Mouse (Mus musculus) midbrain, embryonic 14.5 days (tissue): ENCODE results near the gene Cd2ap. TPM values are rescaled to one million over a fixed set of nuclear protein-coding genes. Genes with fewer than 3 reads are reported as not detected.
"Not testable (repeated sequence)": the region's sequence is repeated elsewhere in the genome, so short reads cannot be mapped to it uniquely, and the experiment has no call there.

Source experiments
- ATAC-seq: fragments of 200-750 bp; cut with Nextera tagmentation; 2 replicates; pipeline ENCODE4 v1.8.0; 2017; ENCODE audit warnings: moderate number of reproducible peaks, moderate library complexity; ENCODE audit not compliant: low FRiP score, low TSS enrichment
- DNase-seq: peaks from one replicate; pipeline ENCODE4 v3.0.0-alpha.2; 2015
- H3K27ac ChIP-seq: fragments of 300-500 bp; sonication (generic); replicated peaks from 2 replicates; pipeline ENCODE4 v1.5.1; 2014; ENCODE audit warnings: mild to moderate bottlenecking, low read depth, low read length, moderate library complexity
- H3K27me3 ChIP-seq: fragments of 300-500 bp; sonication (generic); 2 replicates; pipeline ENCODE4 v1.6.1; 2014; ENCODE audit warnings: low read length, control low read depth, mixed read lengths; ENCODE audit not compliant: control insufficient read depth, insufficient read depth
- H3K36me3 ChIP-seq: fragments of 300-500 bp; sonication (generic); 2 replicates; pipeline ENCODE4 v1.6.1; 2014; ENCODE audit warnings: low read length, control low read depth; ENCODE audit not compliant: control insufficient read depth, insufficient read depth
- H3K4me1 ChIP-seq: fragments of 300-500 bp; sonication (generic); 2 replicates; pipeline ENCODE4 v1.6.1; 2014; ENCODE audit warnings: mild to moderate bottlenecking, antibody characterized with exemption, low read length, control low read depth; ENCODE audit not compliant: control insufficient read depth, insufficient read depth
- H3K4me2 ChIP-seq: fragments of 300-500 bp; sonication (generic); 2 replicates; pipeline ENCODE4 v1.6.1; 2014; ENCODE audit warnings: mild to moderate bottlenecking, low read length, moderate library complexity
- H3K4me3 ChIP-seq: fragments of 300-500 bp; sonication (generic); replicated peaks from 2 replicates; pipeline ENCODE4 v1.5.1; 2014; ENCODE audit warnings: low read depth, low read length
- H3K9ac ChIP-seq: fragments of 300-500 bp; sonication (generic); replicated peaks from 2 replicates; pipeline ENCODE4 v1.6.1; 2014; ENCODE audit warnings: mild to moderate bottlenecking, low read length, moderate library complexity
- H3K9me3 ChIP-seq: fragments of 300-500 bp; sonication (generic); 2 replicates; pipeline ENCODE4 v1.6.1; 2016; ENCODE audit warnings: low read length, control low read depth, mixed read lengths; ENCODE audit not compliant: control insufficient read depth
- WGBS: fragments of 180-500 bp; shearing (Covaris S2); extraction: QIAGEN DNeasy Blood & Tissue Kit; methylation state at CpG from one replicate; pipeline ENCODE4 v1.1.7; 2014; 5-methylcytosine and 5-hydroxymethylcytosine counted together
- polyA plus RNA-seq: library from polyadenylated mRNA; unstranded; fragments of >200 nt; fragmentation: Nextera tagmentation; extraction: Ambion mirVana; gene quantifications from 2 replicates; pipeline ENCODE4 v1.2.1, GENCODE M21; 2014

Cd2ap gene
- polyA plus RNA-seq, 1 experiment from 2014 or later: 11.3 TPM

- Histone ChIP-seq H3K36me3 (no peaks in the 10 kb centered on the region), H3K27me3 (no peaks in the 10 kb centered on the region), H3K4me1 (no peaks in the 10 kb centered on the region), H3K9me3 (no peaks in the 10 kb centered on the region), H3K27ac (no peak overlapping the region), H3K4me2 (no peak overlapping the region), H3K9ac (no peak overlapping the region), H3K4me3 (no peak overlapping the region)
- DNase-seq (no peak), ATAC-seq (no peak)
- 87% methylated on average over 3 of the region's 3 CpGs for WGBS
Measured at GRCm38 (mm10) chr17:42908136-42908535, 31.7 kb upstream of the Cd2ap start.

DNA sequence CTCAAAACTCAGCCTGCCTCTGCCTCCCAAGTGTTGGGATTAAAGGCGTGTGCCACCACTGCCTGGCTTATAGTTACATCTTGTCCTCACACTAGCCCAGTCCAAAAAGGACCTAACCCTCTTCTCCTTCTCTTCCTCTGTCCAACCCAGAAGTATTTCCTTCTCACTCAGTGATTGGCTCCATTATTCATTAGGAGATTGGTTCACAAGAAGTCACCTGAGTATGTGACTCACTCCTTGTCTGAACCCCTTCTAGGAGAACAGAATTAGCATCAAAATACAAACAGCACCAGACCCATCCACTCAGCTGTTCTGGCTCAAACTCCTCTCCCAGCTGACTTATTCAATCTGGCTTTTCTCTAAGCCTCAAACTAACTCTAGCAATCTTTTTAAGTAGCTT, 30.0 kb upstream of the Cd2ap start:
- not testable (repeated sequence) for H3K4me2 ChIP-seq, ATAC-seq

DNA sequence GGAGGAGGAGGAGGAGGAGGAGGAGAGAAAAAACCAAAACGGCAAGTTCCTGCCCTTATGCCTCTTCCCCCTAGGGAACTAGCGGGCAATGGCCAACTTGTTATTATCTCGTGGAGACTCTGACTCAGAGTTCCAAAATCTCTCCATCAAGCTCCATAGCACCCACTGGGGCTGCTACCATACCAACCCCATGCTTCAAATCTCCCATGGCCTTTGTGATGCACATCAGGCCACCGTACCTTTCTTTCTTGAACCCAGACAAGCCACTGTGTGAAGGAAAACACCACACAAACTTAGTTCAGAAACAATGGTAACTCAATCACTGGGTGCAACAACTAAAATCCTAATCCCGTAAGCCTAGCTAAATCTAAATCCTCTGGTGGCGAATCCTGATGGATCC, 29.5 kb upstream of the Cd2ap start:
- Histone ChIP-seq H3K27me3 (no peaks in the 10 kb centered on the region), H3K9me3 (no peaks in the 10 kb centered on the region), H3K4me2 (no peak overlapping the region), H3K4me3 (no peak overlapping the region), H3K36me3 (no peaks in the 10 kb centered on the region), H3K27ac (no peak overlapping the region), H3K4me1 (no peaks in the 10 kb centered on the region), H3K9ac (no peak overlapping the region)
- DNase-seq (no peak), ATAC-seq (no peak)
- 79% methylated on average over 6 of the region's 6 CpGs for WGBS

More for the DNA sequence above, 30.0 kb upstream of the Cd2ap start:
- not testable (repeated sequence) for H3K36me3 ChIP-seq, H3K27me3 ChIP-seq, H3K4me1 ChIP-seq, DNase-seq, H3K9me3 ChIP-seq, H3K9ac ChIP-seq, H3K4me3 ChIP-seq, H3K27ac ChIP-seq
- 87% methylated on average over 1 of the region's 1 CpGs for WGBS

DNA sequence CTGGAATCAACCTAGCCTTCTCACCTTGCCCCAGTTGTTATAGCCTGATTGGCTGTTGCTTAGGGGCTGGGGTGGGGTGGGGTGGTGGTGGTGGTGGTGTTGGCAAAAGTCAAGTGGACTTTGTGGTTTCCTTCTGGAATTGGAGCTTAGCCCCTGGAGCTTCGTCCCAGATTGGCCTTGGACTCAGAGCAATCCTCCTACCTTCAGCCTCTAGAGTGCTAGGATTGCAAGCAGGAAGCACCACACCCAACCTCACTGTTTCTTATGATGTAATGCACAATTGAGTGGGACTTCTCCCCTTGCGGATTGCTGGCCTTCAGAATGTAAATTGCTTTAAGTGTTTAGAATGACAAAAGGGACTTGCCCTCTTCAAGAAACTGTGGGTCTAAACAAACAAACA, 24.3 kb upstream of the Cd2ap start:
- 75% methylated on average over 2 of the region's 2 CpGs for WGBS

GRCm38 (mm10) chr17:42887282-42887707, 10.8 kb upstream of the Cd2ap start:
- no peak for DNase-seq
- H3K9me3 ChIP-seq: no peaks in the 10 kb centered on the region
- ATAC-seq: no peak
- H3K4me2 ChIP-seq: no peak overlapping the region
- no peaks in the 10 kb centered on the region for H3K27me3 ChIP-seq
- H3K27ac ChIP-seq: no peak overlapping the region
- no peak overlapping the region for H3K4me3 ChIP-seq
- H3K9ac ChIP-seq: no peak overlapping the region
- no peaks in the 10 kb centered on the region for H3K36me3 ChIP-seq
- no peaks in the 10 kb centered on the region for H3K4me1 ChIP-seq
- WGBS: 92% methylated on average over 4 of the region's 4 CpGs

More for the DNA sequence above, 24.3 kb upstream of the Cd2ap start:
- DNase-seq (no peak), ATAC-seq (no peak)
- no peak overlapping the region for H3K4me2 ChIP-seq
- H3K9me3 ChIP-seq: no peaks in the 10 kb centered on the region
- no peak overlapping the region for H3K27ac ChIP-seq
- no peak overlapping the region for H3K9ac ChIP-seq
- H3K4me1 ChIP-seq: no peaks in the 10 kb centered on the region
- no peaks in the 10 kb centered on the region for H3K36me3 ChIP-seq
- no peaks in the 10 kb centered on the region for H3K27me3 ChIP-seq
- no peak overlapping the region for H3K4me3 ChIP-seq

DNA sequence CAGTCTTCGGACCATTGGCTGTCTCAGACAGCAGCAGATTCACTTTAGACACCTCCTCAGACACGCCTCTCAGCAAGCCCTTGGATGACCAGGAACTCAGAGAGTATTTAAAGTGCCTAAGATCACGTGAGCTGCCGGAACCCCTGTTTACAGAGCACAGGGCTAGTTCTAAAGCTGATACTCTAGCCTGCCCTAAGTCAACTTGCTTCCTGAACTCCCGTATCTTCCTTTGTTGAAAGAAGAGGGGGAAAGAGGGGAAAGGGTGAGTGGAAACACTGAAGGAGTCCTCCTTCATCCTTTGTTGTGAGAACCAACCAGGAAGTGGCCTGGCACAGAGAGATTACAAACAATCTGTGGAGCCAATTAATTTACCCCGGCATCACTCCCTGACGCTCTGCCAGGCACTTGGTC, 8.6 kb upstream of the Cd2ap start:
- H3K27ac ChIP-seq: no peak overlapping the region
- no peaks in the 10 kb centered on the region for H3K36me3 ChIP-seq
- no peak overlapping the region for H3K4me2 ChIP-seq
- ATAC-seq: no peak
- no peak overlapping the region for H3K9ac ChIP-seq
- H3K9me3 ChIP-seq: no peaks in the 10 kb centered on the region
- H3K4me1 ChIP-seq: no peaks in the 10 kb centered on the region
- H3K4me3 ChIP-seq: no peak overlapping the region
- no peak for DNase-seq
- H3K27me3 ChIP-seq: no peaks in the 10 kb centered on the region
- WGBS: 73% methylated on average over 7 of the region's 7 CpGs

- H3K9me3 ChIP-seq: no peaks in the 10 kb centered on the region
- H3K9ac ChIP-seq: no peak overlapping the region
- H3K4me2 ChIP-seq: no peak overlapping the region
- H3K4me1 ChIP-seq: no peaks in the 10 kb centered on the region
- DNase-seq: no peak
- 78% methylated on average over 4 of the region's 4 CpGs for WGBS
- ATAC-seq: no peak
- H3K27me3 ChIP-seq: no peaks in the 10 kb centered on the region
- H3K36me3 ChIP-seq: no peaks in the 10 kb centered on the region
- H3K27ac ChIP-seq: no peak overlapping the region
- no peak overlapping the region for H3K4me3 ChIP-seq
Measured at GRCm38 (mm10) chr17:42884382-42884781, 7.9 kb upstream of the Cd2ap start.

GRCm38 (mm10) chr17:42883769-42884168, 7.3 kb upstream of the Cd2ap start:
- Histone ChIP-seq H3K27me3 (no peaks in the 10 kb centered on the region), H3K4me3 (no peak overlapping the region), H3K9ac (no peak overlapping the region), H3K9me3 (no peaks in the 10 kb centered on the region), H3K36me3 (no peaks in the 10 kb centered on the region), H3K4me1 (no peaks in the 10 kb centered on the region), H3K27ac (no peak overlapping the region), H3K4me2 (no peak overlapping the region)
- 89% methylated on average over 8 of the region's 8 CpGs for WGBS
- DNase-seq (no peak), ATAC-seq (no peak)

DNA sequence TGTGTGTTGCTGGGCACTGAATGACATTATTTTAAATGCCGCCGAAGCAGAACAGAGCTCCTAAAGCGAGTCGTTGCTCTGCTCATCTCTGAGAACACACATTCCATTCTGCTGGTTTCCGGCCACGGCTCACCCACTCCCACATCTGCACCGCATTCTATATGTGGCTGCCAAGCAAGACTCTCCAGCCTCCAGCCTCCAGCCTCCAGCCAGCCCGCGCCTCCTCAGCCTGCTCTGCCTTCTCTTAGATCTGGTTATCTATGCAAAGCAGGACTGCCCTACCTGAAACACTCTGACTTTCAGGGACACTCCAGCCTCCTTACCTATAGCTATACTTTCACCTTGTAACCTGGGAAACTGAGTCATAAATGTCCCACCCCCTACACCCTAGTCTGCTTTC, 6.8 kb upstream of the Cd2ap start:
- ATAC-seq (no peak), DNase-seq (no peak)
- Histone ChIP-seq H3K36me3 (no peaks in the 10 kb centered on the region), H3K4me1 (no peaks in the 10 kb centered on the region), H3K27ac (no peak overlapping the region), H3K9me3 (no peaks in the 10 kb centered on the region), H3K4me3 (no peak overlapping the region), H3K4me2 (no peak overlapping the region), H3K27me3 (no peaks in the 10 kb centered on the region), H3K9ac (no peak overlapping the region)
- WGBS: 70% methylated on average over 9 of the region's 9 CpGs
